Mouse (Mus musculus): ENCODE measurements around the gene Plin4. TPM values are rescaled to one million over a fixed set of nuclear protein-coding genes. Genes with fewer than 3 reads are reported as not detected.

The Plin4 gene
- polyA plus RNA-seq, 1 experiment from 2014 or later: 0.09 TPM

DNA sequence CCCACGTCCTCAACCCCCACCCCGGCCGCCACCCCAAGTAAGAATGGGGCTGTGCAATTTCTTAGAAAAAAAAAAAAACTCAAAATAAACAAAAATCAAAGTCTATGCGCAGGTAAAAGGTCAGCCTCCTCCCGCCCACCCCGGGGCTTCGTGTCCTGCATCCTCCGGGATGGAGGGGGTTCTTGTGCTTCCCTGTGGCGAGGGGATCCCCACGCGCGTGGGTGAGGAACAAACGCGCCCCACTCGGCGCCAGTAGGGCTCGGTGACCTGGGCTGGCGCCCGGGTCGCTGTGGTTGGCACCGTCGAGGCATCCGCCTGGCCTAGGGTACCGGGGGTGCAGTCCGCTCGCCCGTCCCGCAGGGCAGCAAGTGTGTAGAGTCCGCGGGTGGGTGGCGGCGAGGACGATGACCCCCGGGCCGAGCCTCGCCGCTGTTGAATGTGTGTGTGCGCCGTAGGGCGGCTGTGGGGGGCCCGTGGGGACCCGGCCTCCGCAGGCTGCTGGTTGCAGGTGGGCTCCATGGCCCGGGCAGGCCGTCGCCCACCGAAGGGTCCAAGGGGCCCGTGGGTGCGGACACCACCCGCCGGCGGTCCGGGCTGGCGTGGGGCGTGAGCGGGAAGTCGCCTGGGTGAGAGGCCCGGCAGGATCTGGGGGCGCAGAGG, 14.2 kb upstream of the Plin4 start:
- H3K4me1 ChIP-seq: peaks cover 8% of the 10 kb centered on the region; the same call in 1 of the 2 replicates
- H3K4me3 ChIP-seq: peak overlapping the region; percentile 35
- H3K36me3 ChIP-seq: peaks cover 19% of the 10 kb centered on the region
- WGBS: 48% methylated on average over 59 of the region's 59 CpGs
- H3K27ac ChIP-seq (replicated peaks): no peak overlapping the region
- no peak for ATAC-seq (ENCODE audit: low FRiP score, low read depth)
- H3K4me2 ChIP-seq (replicated peaks): peak overlapping the region; percentile 54
- H3K9me3 ChIP-seq: peaks cover 15% of the 10 kb centered on the region
- H3K27me3 ChIP-seq: peaks cover 74% of the 10 kb centered on the region
- H3K9ac ChIP-seq (replicated peaks): 0 out of 2 replicates have a peak overlapping the region, but pooled peaks have one; percentile 41

DNA sequence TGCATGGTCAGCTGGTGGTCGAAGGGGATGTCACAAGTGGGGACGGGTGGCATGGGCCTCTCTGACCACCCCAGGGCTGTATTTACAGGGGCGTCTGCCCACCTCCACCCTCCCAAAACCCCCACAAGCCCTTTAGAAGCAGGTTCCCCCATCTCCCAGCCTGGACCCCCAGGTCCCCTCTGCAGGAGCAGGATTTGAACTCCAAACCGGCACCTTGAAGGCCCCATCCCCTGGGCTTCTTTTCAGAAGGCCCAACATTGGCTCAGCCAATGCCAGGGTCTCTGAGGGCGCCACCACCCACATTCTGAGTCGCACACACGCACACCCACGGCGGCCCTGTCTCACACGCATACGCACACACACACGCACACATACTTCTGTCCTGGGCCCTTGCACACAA, 13.6 kb upstream of the Plin4 start:
- 90% methylated on average over 11 of the region's 12 CpGs for WGBS
- no peak overlapping the region for H3K4me3 ChIP-seq

DNA sequence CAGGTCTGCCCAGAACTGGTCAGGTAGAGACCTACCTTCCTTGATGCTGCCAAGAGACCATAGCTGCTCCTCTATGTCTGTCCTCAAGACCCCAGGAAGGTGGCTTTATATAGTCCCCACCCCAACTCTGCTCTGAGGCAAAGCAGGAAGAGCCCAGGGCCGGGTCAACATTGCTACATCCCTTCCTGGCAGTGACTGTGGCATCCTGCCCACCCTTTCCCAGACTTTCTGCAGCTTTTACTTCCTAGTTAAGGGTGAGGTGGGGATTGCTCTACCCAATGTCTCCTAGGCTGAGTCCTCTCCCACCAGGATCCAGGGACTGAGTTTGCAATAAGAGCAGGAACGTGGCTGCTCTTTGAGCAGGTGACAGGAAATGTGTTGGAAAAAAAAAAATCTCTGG, 12.2 kb upstream of the Plin4 start, which contains the start of gene Lrg1:
Lrg1 (minus strand) TSS at position 176 of the 400 bp plus-strand sequence.
- WGBS: 65% methylated on average over 2 of the region's 2 CpGs
- no peak for ATAC-seq (ENCODE audit: low FRiP score, low read depth)

More for the DNA sequence above, 13.6 kb upstream of the Plin4 start:
- no peak overlapping the region for H3K9ac ChIP-seq (replicated peaks)
- H3K4me1 ChIP-seq: peaks cover 8% of the 10 kb centered on the region; the same call in 1 of the 2 replicates
- H3K27ac ChIP-seq (replicated peaks): no peak overlapping the region
- peaks cover 80% of the 10 kb centered on the region for H3K27me3 ChIP-seq
- H3K9me3 ChIP-seq: peaks cover 15% of the 10 kb centered on the region
- peaks cover 16% of the 10 kb centered on the region for H3K36me3 ChIP-seq
- no peak overlapping the region for H3K4me2 ChIP-seq (replicated peaks)
- no peak for ATAC-seq (ENCODE audit: low FRiP score, low read depth)

DNA sequence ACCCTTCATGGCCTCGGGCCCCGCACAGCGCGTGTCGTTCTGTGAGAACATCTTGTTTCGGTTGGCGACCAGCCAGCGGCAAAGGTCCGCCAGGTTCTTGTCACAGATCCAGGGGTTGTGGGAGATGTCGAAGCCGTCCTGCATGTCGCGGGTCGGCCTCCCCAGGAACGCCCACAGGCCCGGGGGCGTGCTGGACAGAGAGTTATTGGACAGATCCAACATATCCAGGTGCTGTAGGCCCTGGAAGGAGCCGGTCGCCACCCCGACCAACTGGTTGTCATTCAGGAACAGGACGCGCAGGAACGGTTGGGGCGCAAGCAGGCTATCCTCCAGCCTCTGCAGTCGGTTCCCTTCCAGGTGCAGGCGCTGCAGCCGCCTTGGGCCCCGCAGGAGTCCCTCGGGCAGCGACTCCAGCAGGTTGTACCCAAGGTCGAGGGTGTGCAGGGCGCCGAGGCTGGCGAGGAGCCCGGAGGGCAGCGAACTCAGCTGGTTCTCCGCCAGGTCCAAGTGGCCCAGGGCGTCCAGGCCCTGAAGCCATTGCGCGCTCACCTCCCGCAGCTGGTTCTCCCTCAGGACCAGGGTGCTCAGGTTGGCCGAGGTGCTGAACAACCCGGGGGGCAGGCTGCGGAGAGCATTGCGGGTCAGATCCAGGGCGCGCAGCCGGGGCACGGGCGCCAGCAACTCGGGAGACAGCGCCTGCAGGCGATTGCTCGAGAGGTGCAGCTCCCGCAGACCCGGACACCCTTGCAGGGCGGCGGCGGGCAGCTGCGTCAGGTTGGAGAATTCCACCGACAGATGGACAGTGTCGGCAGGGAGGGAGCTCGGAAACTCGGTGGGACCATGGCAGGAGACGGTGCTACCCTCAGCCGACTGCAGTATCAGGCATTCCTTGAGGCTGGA, 10.6 kb upstream of the Plin4 start:
- no peak overlapping the region for H3K9ac ChIP-seq (replicated peaks)
- no peak overlapping the region for H3K27ac ChIP-seq (replicated peaks)
- peaks cover 7% of the 10 kb centered on the region for H3K36me3 ChIP-seq
- 7% methylated on average over 66 of the region's 66 CpGs for WGBS
- no peak for ATAC-seq (ENCODE audit: low FRiP score, low read depth)
- H3K4me1 ChIP-seq: peaks cover 14% of the 10 kb centered on the region
- H3K9me3 ChIP-seq: peaks cover 15% of the 10 kb centered on the region
- H3K4me2 ChIP-seq (replicated peaks): no peak overlapping the region
- no peak overlapping the region for H3K4me3 ChIP-seq
- H3K27me3 ChIP-seq: peaks cover 90% of the 10 kb centered on the region

More for the DNA sequence above, 12.2 kb upstream of the Plin4 start, which contains the start of gene Lrg1:
- Histone ChIP-seq H3K4me3 (no peak within 1 kb of the TSS), H3K4me1 (peaks cover 14% of the 10 kb centered on the region), H3K9me3 (peaks cover 15% of the 10 kb centered on the region), H3K4me2 (replicated peaks) (no peak within 1 kb of the TSS), H3K27me3 (peaks cover 90% of the 10 kb centered on the region), H3K27ac (replicated peaks) (no peak within 1 kb of the TSS), H3K9ac (replicated peaks) (no peak within 1 kb of the TSS), H3K36me3 (peaks cover 7% of the 10 kb centered on the region)

DNA sequence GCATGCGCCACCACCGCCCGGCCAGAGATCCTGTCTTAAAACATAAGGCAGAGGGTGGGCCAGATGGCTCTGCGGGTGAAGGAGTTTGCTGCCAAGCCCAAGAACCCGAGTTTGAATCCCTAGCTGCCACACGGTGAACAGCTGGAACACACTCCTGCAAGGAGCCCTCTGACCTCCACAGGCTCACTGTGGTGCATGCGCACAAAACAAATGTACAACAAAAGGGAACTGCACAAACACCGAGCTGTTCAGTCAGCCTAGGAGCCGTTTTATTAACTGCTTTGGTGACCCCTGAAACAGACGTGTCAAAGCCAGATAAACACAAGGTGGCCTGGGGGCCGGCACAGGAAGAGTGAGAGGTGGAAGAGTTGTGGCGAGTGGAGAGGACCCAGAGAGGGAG, 9.8 kb upstream of the Plin4 start:
- no peak overlapping the region for H3K4me3 ChIP-seq
- H3K36me3 ChIP-seq: peaks cover 7% of the 10 kb centered on the region
- no peak for ATAC-seq (ENCODE audit: low FRiP score, low read depth)
- no peak overlapping the region for H3K4me2 ChIP-seq (replicated peaks)
- H3K27ac ChIP-seq (replicated peaks): no peak overlapping the region
- H3K9me3 ChIP-seq: peaks cover 15% of the 10 kb centered on the region
- no peak overlapping the region for H3K9ac ChIP-seq (replicated peaks)
- WGBS: 50% methylated on average over 12 of the region's 12 CpGs
- H3K4me1 ChIP-seq: peaks cover 10% of the 10 kb centered on the region
- H3K27me3 ChIP-seq: peaks cover 83% of the 10 kb centered on the region

DNA sequence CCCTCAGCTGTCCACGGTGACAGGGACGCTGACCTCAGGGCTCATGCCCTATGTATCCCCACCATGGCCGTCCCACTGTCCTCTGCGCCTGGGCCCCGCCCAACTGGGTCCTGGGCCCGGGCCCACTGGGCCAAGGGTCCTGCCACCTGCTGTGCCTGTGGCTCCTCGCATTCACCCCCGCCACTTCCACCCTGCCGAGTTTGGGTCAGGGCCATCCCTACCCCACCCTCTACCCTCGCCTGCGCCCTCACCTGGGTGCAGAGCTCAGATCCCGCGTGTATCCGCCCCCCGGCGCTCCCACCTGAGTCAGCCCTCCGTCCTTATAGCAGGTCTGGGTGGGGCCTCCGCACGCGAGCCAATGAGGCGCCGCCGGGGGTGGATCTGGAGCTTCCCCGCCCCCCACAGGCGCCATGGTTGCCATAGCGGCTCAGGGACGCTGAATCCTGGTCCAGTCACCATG, 7.7 kb upstream of the Plin4 start, which contains the start of gene Plin5:
Plin5 (minus strand) TSS at position 346 of the 460 bp plus-strand sequence.
- peak within 1 kb of the TSS; percentile 47 for H3K4me2 ChIP-seq (replicated peaks)
- H3K27ac ChIP-seq (replicated peaks): no peak within 1 kb of the TSS
- peak; percentile 53; the same call in 1 of the 2 replicates for ATAC-seq (ENCODE audit: low FRiP score, low read depth)
- H3K9me3 ChIP-seq: peaks cover 5% of the 10 kb centered on the region
- WGBS: 1% methylated on average over 27 of the region's 27 CpGs
- H3K4me3 ChIP-seq: peak within 1 kb of the TSS; percentile 24
- peaks cover 10% of the 10 kb centered on the region for H3K4me1 ChIP-seq
- no peaks in the 10 kb centered on the region for H3K36me3 ChIP-seq
- 0 out of 2 replicates have a peak within 1 kb of the TSS, but pooled peaks have one; percentile 2 for H3K9ac ChIP-seq (replicated peaks)
- H3K27me3 ChIP-seq: peaks cover 61% of the 10 kb centered on the region

DNA sequence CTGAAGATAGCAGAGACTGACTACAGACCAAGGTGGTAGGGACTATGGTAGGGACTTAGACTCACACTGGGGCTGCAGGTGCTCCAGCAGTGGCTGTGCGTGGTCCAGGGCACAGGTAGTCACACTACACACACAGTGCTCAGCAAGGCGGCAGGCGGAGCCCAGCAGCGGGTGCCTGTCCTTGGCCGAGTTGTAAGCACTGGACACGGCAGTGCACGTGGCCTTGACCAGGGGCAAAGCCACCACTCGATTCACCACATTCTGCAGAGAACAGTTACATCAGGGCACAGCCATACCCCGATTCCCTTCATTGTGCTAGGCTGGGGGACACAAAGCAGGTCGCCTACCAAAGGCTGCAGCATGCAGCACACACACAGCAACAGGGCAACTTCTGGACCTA, 6.6 kb upstream of the Plin4 start:
- no peak overlapping the region for H3K4me2 ChIP-seq (replicated peaks)
- no peaks in the 10 kb centered on the region for H3K9me3 ChIP-seq
- no peak overlapping the region for H3K4me3 ChIP-seq
- no peak overlapping the region for H3K9ac ChIP-seq (replicated peaks)
- no peaks in the 10 kb centered on the region for H3K36me3 ChIP-seq
- H3K4me1 ChIP-seq: peaks cover 10% of the 10 kb centered on the region
- H3K27ac ChIP-seq (replicated peaks): no peak overlapping the region
- peaks cover 50% of the 10 kb centered on the region for H3K27me3 ChIP-seq
- WGBS: 81% methylated on average over 10 of the region's 10 CpGs
- no peak for ATAC-seq (ENCODE audit: low FRiP score, low read depth)

DNA sequence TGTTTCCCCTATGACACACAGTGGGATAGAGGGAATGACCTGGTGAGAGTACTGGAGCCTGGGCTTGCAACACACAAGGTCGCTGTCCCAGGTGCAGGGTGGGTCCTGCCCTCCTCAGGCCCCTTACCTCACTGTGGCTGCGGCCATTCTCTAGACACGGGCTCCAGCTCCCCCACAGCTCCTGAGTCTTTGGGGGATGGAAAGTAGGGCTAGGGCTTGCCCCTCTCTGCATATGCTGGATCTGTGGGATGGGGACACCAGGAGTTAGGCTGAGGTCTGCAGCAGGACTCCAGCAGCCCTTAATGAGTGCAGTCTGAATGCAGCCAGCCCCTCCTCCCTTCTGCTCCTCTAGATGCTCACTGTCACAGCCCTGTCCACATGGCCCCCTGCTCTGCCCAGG, 3.1 kb upstream of the Plin4 start:
- H3K36me3 ChIP-seq: 0 out of 2 replicates have a peak, but pooled peaks cover 2% of the 10 kb centered on the region
- WGBS: 70% methylated on average over 3 of the region's 3 CpGs
- H3K27me3 ChIP-seq: peaks cover 17% of the 10 kb centered on the region
- H3K4me1 ChIP-seq: peaks cover 10% of the 10 kb centered on the region
- ATAC-seq (ENCODE audit: low FRiP score, low read depth): no peak
- H3K9me3 ChIP-seq: no peaks in the 10 kb centered on the region
- H3K27ac ChIP-seq (replicated peaks): no peak overlapping the region
- no peak overlapping the region for H3K4me3 ChIP-seq
- H3K4me2 ChIP-seq (replicated peaks): no peak overlapping the region
- no peak overlapping the region for H3K9ac ChIP-seq (replicated peaks)

DNA sequence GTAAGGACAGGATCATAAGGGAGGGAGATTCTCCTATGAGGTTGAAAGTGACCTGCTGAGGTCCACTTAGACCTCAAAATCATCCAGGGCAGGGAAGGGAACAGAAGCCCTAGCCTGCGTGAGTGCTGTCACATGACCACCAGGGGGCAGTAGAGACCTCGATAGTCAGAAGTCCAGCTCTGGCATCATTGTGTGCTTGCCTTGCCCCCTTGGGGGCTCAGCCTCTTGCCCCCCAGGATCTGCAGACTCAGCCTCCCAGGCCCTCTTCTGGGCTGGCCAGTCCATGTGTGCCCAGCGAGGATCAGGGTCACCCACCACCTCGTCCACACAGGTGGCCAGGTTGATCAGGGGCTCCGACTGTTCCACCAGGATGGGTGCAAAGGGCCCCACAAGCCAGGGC, 2.3 kb upstream of the Plin4 start:
- no peak overlapping the region for H3K27ac ChIP-seq (replicated peaks)
- H3K27me3 ChIP-seq: peaks cover 11% of the 10 kb centered on the region
- H3K4me2 ChIP-seq (replicated peaks): no peak overlapping the region
- H3K4me1 ChIP-seq: peaks cover 4% of the 10 kb centered on the region; the same call in 1 of the 2 replicates
- 0 out of 2 replicates have a peak, but pooled peaks cover 5% of the 10 kb centered on the region for H3K36me3 ChIP-seq
- H3K9me3 ChIP-seq: no peaks in the 10 kb centered on the region
- no peak overlapping the region for H3K4me3 ChIP-seq
- H3K9ac ChIP-seq (replicated peaks): no peak overlapping the region
- WGBS: 44% methylated on average over 5 of the region's 5 CpGs
- 0 out of 2 replicates have a peak, but pooled peaks have one; percentile 7 for ATAC-seq (ENCODE audit: low FRiP score, low read depth)

DNA sequence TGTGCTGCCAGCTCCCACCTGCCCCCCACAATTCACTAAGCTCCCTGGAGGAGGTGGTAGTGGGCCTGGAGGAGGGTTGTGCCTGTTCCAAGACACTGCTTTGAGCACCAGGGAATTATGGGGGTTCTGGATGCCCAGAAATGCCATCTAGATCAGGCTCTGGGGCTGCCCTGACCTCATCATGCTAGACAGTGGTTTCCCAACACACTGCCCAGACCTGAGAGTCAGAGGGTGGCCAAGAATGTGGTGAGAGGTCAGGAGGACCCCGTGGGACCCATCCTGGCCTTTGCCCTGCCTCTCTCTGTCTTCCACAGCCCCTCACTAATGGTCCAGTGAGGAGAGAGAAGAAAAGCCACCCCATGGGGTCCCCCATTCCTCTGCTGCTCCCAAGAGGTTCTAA, 1.4 kb upstream of the Plin4 start:
- WGBS: 72% methylated on average over 1 of the region's 1 CpGs
- H3K4me3 ChIP-seq: no peak overlapping the region

DNA sequence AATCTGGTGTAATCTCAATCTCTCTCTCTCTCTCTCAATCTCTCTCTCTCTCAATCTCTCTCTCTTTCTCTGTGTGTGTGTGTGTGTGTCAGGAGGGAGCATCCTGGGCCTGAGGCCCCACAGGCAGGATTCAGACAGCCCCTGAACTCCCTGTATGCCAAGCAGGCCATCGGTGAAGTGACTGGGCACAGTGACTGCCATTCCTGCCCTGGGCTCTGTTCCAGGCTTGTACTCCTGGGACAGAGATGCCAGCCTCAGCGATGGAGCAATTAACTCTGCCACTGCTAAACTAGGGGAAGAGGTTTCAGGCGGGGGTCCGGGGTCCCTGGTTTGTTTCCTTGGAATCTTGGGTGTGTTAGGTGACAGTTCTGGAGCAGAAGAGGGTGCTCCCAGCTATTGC, 968 bp upstream of the Plin4 start:
- no peaks in the 10 kb centered on the region for H3K9me3 ChIP-seq
- H3K27me3 ChIP-seq: no peaks in the 10 kb centered on the region; the same call in 1 of the 2 replicates
- no peak overlapping the region for H3K4me3 ChIP-seq
- 76% methylated on average over 4 of the region's 4 CpGs for WGBS
- 0 out of 2 replicates have a peak, but pooled peaks cover 5% of the 10 kb centered on the region for H3K36me3 ChIP-seq
- no peak overlapping the region for H3K27ac ChIP-seq (replicated peaks)
- peaks cover 4% of the 10 kb centered on the region; the same call in 1 of the 2 replicates for H3K4me1 ChIP-seq
- H3K9ac ChIP-seq (replicated peaks): no peak overlapping the region
- no peak overlapping the region for H3K4me2 ChIP-seq (replicated peaks)
- ATAC-seq (ENCODE audit: low FRiP score, low read depth): no peak

More for the DNA sequence above, 1.4 kb upstream of the Plin4 start:
- Histone ChIP-seq H3K4me2 (replicated peaks) (no peak overlapping the region), H3K36me3 (0 out of 2 replicates have a peak, but pooled peaks cover 5% of the 10 kb centered on the region), H3K9me3 (no peaks in the 10 kb centered on the region), H3K27me3 (peaks cover 3% of the 10 kb centered on the region; the same call in 1 of the 2 replicates), H3K27ac (replicated peaks) (no peak overlapping the region), H3K4me1 (peaks cover 4% of the 10 kb centered on the region; the same call in 1 of the 2 replicates), H3K9ac (replicated peaks) (no peak overlapping the region)
- ATAC-seq (ENCODE audit: low FRiP score, low read depth): no peak
